Mouse (Mus musculus): ENCODE measurements around the gene Cntnap2.
"Not testable (repeated sequence)": the region's sequence is repeated elsewhere in the genome, so short reads cannot be mapped to it uniquely, and the experiment has no call there.

Gene Cntnap2

GRCm38 (mm10) chr6:47188193-47188592 is 2129.0 kb downstream of the Cntnap2 start:
- peak; percentile 48 for DNase-seq

GRCm38 (mm10) chr6:47188596-47188995 is 2129.4 kb downstream of the Cntnap2 start:
- not testable (repeated sequence) for DNase-seq

- DNase-seq: no peak
Observed at GRCm38 (mm10) chr6:47190282-47190681, 2131.1 kb downstream of the Cntnap2 start.

- peak; percentile 48 for DNase-seq
Observed at GRCm38 (mm10) chr6:47191277-47191800, 2132.2 kb downstream of the Cntnap2 start.

GRCm38 (mm10) chr6:47191940-47192339 is 2132.8 kb downstream of the Cntnap2 start:
- no peak for DNase-seq

- DNase-seq: no peak
Observed at GRCm38 (mm10) chr6:47192478-47192877, 2133.3 kb downstream of the Cntnap2 start.

- no peak for DNase-seq
Observed at GRCm38 (mm10) chr6:47197570-47197969, 2138.4 kb downstream of the Cntnap2 start.

GRCm38 (mm10) chr6:47200671-47201070 is 2141.5 kb downstream of the Cntnap2 start:
- no peak for DNase-seq

- no peak for DNase-seq
Observed at GRCm38 (mm10) chr6:47208031-47208430, 2148.9 kb downstream of the Cntnap2 start.

GRCm38 (mm10) chr6:47214731-47215130 is 2155.6 kb downstream of the Cntnap2 start:
- no peak for DNase-seq

- DNase-seq: not testable (repeated sequence)
Observed at GRCm38 (mm10) chr6:47223578-47223977, 2164.4 kb downstream of the Cntnap2 start.

GRCm38 (mm10) chr6:47225391-47225790 is 2166.2 kb downstream of the Cntnap2 start:
- DNase-seq: not testable (repeated sequence)

GRCm38 (mm10) chr6:47227601-47228000 is 2168.4 kb downstream of the Cntnap2 start:
- DNase-seq: no peak

- no peak for DNase-seq
Observed at GRCm38 (mm10) chr6:47228676-47229317, 2169.6 kb downstream of the Cntnap2 start.

GRCm38 (mm10) chr6:47231513-47231912 is 2172.4 kb downstream of the Cntnap2 start:
- DNase-seq: no peak

GRCm38 (mm10) chr6:47239376-47239921 is 2180.3 kb downstream of the Cntnap2 start:
- peak; percentile 10 for DNase-seq

GRCm38 (mm10) chr6:47241379-47241778 is 2182.2 kb downstream of the Cntnap2 start:
- no peak for DNase-seq

GRCm38 (mm10) chr6:47243863-47244606 is 2184.9 kb downstream of the Cntnap2 start:
- DNase-seq: peak; percentile 12

- DNase-seq: no peak
Observed at GRCm38 (mm10) chr6:47244642-47245041, 2185.5 kb downstream of the Cntnap2 start.

GRCm38 (mm10) chr6:47255270-47255669 is 2196.1 kb downstream of the Cntnap2 start:
- DNase-seq: no peak

GRCm38 (mm10) chr6:47256227-47256887 is 2197.2 kb downstream of the Cntnap2 start:
- DNase-seq: no peak

GRCm38 (mm10) chr6:47256918-47257506 is 2197.9 kb downstream of the Cntnap2 start:
- no peak for DNase-seq

GRCm38 (mm10) chr6:47259626-47260114 is 2200.5 kb downstream of the Cntnap2 start:
- no peak for DNase-seq

Measured in right cerebral cortex, postnatal 14 days (tissue).